Mouse (Mus musculus) cerebellum, adult 2 months (tissue): ENCODE measurements around the gene Acaa1b.

Experiments
- CTCF ChIP-seq: fragments of 200-500 bp; IDR thresholded peaks from 2 replicates; pipeline ENCODE4 v1.5.1; 2011; ENCODE audit warnings: low read depth, mild to moderate bottlenecking, control low read depth, low read length, moderate library complexity, borderline replicate concordance; ENCODE audit not compliant: insufficient read depth
- POLR2A ChIP-seq: fragments of 200-500 bp; IDR thresholded peaks from 2 replicates; pipeline ENCODE4 v1.6.1; 2011; ENCODE audit warnings: low read length, control low read depth, borderline replicate concordance; ENCODE audit not compliant: insufficient read depth

DNA sequence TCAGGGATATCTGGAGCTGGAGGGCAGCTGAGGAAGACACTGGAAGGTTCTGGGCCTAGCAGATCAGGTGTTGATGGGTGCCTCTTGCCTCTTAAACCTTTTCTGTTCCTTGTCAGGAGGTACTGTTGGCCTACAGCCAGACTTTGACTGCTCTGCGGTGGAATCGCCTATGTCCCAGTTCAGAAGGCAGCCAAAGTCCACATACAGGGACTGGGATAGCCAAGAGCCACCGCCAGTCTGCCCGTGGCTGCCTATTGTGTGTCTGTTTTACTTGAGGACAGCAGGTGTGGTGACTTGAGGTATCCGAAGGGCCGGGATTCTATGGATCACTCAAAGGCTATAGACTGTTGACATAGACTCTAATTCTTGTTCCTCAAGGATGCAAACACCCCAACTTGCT lies 8.7 kb upstream of the Acaa1b start:
- TF ChIP-seq POLR2A, result no peak
- TF ChIP-seq CTCF, result no peak
